Mouse (Mus musculus) G1E (cell line): ENCODE results near the gene Tmem196. TPM values are rescaled to one million over a fixed set of nuclear protein-coding genes. Genes with fewer than 3 reads are reported as not detected.
A peak's percentile ranks its signal among the peaks of the same experiment; 100 is the strongest.
"Not testable (repeated sequence)": the region's sequence is repeated elsewhere in the genome, so short reads cannot be mapped to it uniquely, and the experiment has no call there.

ENCODE experiments used
- ATAC-seq: 2 replicates; pipeline ENCODE4 v1.8.0; 2016; ENCODE audit warnings: mild to moderate bottlenecking; ENCODE audit not compliant: insufficient number of reproducible peaks, poor library complexity, low FRiP score, severe bottlenecking; ENCODE audit errors: extremely low read depth
- DNase-seq: peaks from one replicate; pipeline ENCODE4 v3.0.0; 2012; ENCODE audit warnings: low spot score
- H3K27me3 ChIP-seq: 2 replicates; pipeline ENCODE4 v1.6.1; 2012; ENCODE audit warnings: mild to moderate bottlenecking, low read length, inconsistent platforms; ENCODE audit not compliant: insufficient read depth
- H3K36me3 ChIP-seq: replicated peaks from 2 replicates; pipeline ENCODE3; 2012; ENCODE audit warnings: mild to moderate bottlenecking, inconsistent platforms
- H3K4me1 ChIP-seq: 2 replicates; pipeline ENCODE4 v1.6.1; 2012; ENCODE audit warnings: low read depth, low read length, inconsistent platforms, mixed read lengths; ENCODE audit not compliant: insufficient read depth
- H3K4me3 ChIP-seq: 2 replicates; pipeline ENCODE4 v1.5.1; 2012; ENCODE audit warnings: low read depth, mild to moderate bottlenecking, inconsistent platforms, low read length, moderate library complexity, mixed read lengths
- H3K9me3 ChIP-seq: replicated peaks from 2 replicates; pipeline ENCODE4 v1.6.1; 2012; ENCODE audit warnings: inconsistent platforms
- CTCF ChIP-seq: IDR thresholded peaks from 2 replicates; pipeline ENCODE4 v1.5.1; 2012; ENCODE audit warnings: low read depth, low read length, inconsistent platforms, mixed read lengths
- GATA1 ChIP-seq: IDR thresholded peaks from 2 replicates; pipeline ENCODE4 v1.6.1; 2012; ENCODE audit warnings: borderline replicate concordance, low read length, inconsistent platforms, mixed read lengths
- GATA2 ChIP-seq: IDR thresholded peaks from 2 replicates; pipeline ENCODE4 v1.6.1; 2012; ENCODE audit warnings: low read depth, low read length, inconsistent platforms, borderline replicate concordance
- POLR2AphosphoS5 ChIP-seq: IDR thresholded peaks from 2 replicates; pipeline ENCODE4 v1.6.1; 2012; ENCODE audit warnings: low read depth, low read length, inconsistent platforms; ENCODE audit not compliant: insufficient replicate concordance
- TAL1 ChIP-seq: conservative IDR thresholded peaks from 2 replicates; pipeline ENCODE4 v1.6.1; 2012; ENCODE audit warnings: low read depth, low read length, inconsistent platforms, mixed read lengths
- polyA plus RNA-seq: library from polyadenylated mRNA; stranded (reverse); fragments of >175 nt; gene quantifications from 2 replicates; pipeline ENCODE4 v1.2.3, GENCODE M21; 2012
- total RNA-seq, 2 experiments: library from RNA; stranded (forward) in 1 of 2; stranded (reverse) in 1 of 2; fragments of 200-1000 nt in 1 of 2; fragments of >200 nt in 1 of 2; fragmentation: Nextera tagmentation in 1 of 2; gene quantifications; 2 replicates each; pipeline ENCODE4 v1.2.3; 2014 to 2017

Tmem196 gene
- total and polyA plus RNA-seq, 3 experiments: 0.22 TPM; not detected in 2

- no peaks in the 10 kb centered on the region for H3K27me3 ChIP-seq
- DNase-seq: peak; percentile 2
- H3K36me3 ChIP-seq: no peaks in the 10 kb centered on the region
- H3K9me3 ChIP-seq: no peaks in the 10 kb centered on the region
- TF ChIP-seq POLR2AphosphoS5 (no peak), GATA2 (no peak), TAL1 (no peak), GATA1 (no peak), CTCF (no peak)
- no peaks in the 10 kb centered on the region for H3K4me1 ChIP-seq
- ATAC-seq: peak; percentile 69
- H3K4me3 ChIP-seq: no peak overlapping the region
Measured at GRCm38 (mm10) chr12:119981731-119982130, 36.1 kb downstream of the Tmem196 start.

GRCm38 (mm10) chr12:119998267-119998666, 52.6 kb downstream of the Tmem196 start:
- no peak overlapping the region for H3K4me3 ChIP-seq
- H3K4me1 ChIP-seq: no peaks in the 10 kb centered on the region
- no peaks in the 10 kb centered on the region for H3K27me3 ChIP-seq
- ATAC-seq (no peak), DNase-seq (no peak)
- no peak for TF ChIP-seq POLR2AphosphoS5
- TF ChIP-seq GATA2: no peak
- no peak for TF ChIP-seq TAL1
- TF ChIP-seq GATA1: no peak
- no peak for TF ChIP-seq CTCF
- no peaks in the 10 kb centered on the region for H3K36me3 ChIP-seq
- H3K9me3 ChIP-seq: no peaks in the 10 kb centered on the region

DNA sequence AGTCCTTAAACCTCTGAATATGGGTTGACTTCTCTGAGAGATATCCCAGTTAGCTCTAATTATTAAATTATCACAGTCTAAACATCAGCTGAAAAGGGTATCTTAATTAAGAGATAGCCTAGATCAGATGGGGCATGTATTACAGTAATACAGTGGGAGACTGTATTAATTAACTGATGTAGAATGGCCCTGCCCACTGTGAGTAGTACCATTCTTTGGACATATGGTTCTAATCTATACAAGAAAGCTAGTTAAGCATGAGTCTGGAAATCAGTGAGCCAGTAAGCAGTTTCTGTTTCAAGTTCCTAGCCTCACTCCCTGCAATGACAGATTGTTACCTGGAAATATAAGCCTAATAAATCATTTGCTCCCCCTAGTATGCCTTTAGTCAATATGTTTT, 58.7 kb downstream of the Tmem196 start:
- no peak for TF ChIP-seq TAL1
- TF ChIP-seq GATA2: no peak
- Histone ChIP-seq H3K4me1 (no peaks in the 10 kb centered on the region), H3K4me3 (no peak overlapping the region), H3K36me3 (no peaks in the 10 kb centered on the region), H3K9me3 (no peaks in the 10 kb centered on the region), H3K27me3 (no peaks in the 10 kb centered on the region)
- no peak for DNase-seq
- ATAC-seq: no peak

- Histone ChIP-seq H3K36me3 (no peaks in the 10 kb centered on the region), H3K4me1 (no peaks in the 10 kb centered on the region), H3K27me3 (no peaks in the 10 kb centered on the region), H3K4me3 (no peak overlapping the region), H3K9me3 (no peaks in the 10 kb centered on the region)
- TF ChIP-seq TAL1 (no peak), POLR2AphosphoS5 (no peak), GATA2 (no peak), CTCF (no peak), GATA1 (no peak)
- ATAC-seq: no peak
- no peak for DNase-seq
Measured at GRCm38 (mm10) chr12:120014768-120015167, 69.1 kb downstream of the Tmem196 start.

DNA sequence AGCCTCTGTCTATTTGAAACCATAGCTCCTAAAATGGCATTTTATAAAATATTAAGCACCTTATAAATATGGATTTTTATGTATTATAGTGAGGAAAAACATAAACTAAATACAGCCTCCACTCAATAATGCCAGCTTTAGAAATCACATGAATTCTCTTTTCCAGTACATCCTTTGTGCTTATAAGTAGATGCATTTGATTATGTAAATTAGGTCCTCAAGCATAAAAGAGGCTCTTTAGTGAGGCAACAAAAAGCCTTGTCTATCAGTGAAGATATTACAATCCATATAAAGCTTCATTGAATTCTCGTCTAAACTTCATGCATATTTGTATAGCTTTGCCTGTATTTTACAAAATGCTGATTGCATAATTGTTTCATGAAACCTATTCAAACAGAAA, 69.6 kb downstream of the Tmem196 start:
- Histone ChIP-seq H3K36me3 (no peaks in the 10 kb centered on the region), H3K4me3 (no peak overlapping the region), H3K9me3 (no peaks in the 10 kb centered on the region), H3K4me1 (no peaks in the 10 kb centered on the region), H3K27me3 (no peaks in the 10 kb centered on the region)
- ATAC-seq (no peak), DNase-seq (no peak)
- no peak for TF ChIP-seq GATA1

DNA sequence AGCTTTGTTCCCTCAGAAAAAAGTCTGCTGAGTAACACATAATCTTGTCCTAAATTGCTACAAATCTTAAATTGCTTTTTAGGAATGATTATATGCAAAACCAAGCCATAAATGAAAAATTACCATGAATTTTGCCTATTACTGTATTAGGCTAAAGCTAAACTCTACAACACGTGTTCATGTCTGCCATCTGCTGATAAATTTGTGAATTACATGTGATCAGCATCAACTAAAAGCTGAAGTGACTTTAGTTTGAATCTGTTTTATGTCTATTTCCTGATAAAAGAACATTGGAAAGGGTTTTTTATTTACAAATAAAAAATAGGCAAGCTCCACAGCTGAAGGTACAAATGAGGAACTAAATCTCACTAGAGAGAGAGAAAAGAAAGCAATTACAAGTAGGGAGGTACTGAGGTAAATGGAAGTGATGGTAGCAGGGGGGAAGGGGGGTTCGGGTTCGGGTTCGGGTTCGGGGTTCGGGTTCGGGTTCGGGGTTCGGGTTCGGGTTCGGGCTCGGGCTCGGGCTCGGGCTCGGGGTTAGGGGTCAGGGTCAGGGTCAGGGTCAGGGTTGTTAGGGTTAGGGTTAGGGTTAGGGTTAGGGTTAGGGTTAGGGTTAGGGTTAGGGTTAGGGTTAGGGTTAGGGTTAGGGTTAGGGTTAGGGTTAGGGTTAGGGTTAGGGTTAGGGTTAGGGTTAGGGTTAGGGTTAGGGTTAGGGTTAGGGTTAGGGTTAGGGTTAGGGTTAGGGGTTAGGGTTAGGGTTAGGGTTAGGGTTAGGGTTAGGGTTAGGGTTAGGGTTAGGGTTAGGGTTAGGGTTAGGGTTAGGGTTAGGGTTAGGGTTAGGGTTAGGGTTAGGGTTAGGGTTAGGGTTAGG, 82.7 kb downstream of the Tmem196 start:
- peak; percentile 16 for DNase-seq
- not testable (repeated sequence) for H3K4me3 ChIP-seq, H3K4me1 ChIP-seq, H3K36me3 ChIP-seq, H3K27me3 ChIP-seq, H3K9me3 ChIP-seq
- TF ChIP-seq CTCF: 0 out of 2 replicates have a peak, but pooled peaks have one; percentile 8
- peak; percentile 80 for ATAC-seq
